Mouse (Mus musculus): ENCODE data around the gene Hexa. TPM values are rescaled to one million over a fixed set of nuclear protein-coding genes. Genes with fewer than 3 reads are reported as not detected.

Hexa gene
- polyA plus RNA-seq, 1 experiment: 81.2 TPM

DNA sequence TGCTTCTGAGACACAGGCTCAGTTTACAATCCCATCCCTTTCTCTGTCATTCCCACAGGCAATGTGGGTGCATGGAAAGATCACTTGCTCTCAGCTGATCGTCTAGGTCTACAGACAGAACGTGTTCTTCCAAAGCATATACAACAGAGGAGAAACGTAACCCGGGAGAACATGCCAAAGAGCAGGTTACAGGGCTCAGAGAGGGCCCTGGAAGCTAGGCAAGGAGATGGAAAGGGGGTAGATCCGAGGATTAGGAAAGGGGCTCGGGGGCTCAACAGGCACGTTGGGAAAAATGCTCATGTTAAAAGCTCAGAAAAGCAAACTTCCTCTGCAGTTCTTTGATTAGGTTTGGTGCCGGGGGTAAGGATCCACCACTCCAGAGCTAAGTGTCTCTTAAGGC is 62.3 kb downstream of the Hexa start:
- H3K4me1 ChIP-seq (ENCODE audit: control insufficient read depth, insufficient read depth, insufficient read length, low read length): peaks cover 9% of the 10 kb centered on the region
- H3K27ac ChIP-seq (ENCODE audit: insufficient read depth, low read depth, low read length): no peak overlapping the region
- no peak overlapping the region for H3K4me3 ChIP-seq (ENCODE audit: low read depth, low read length)
- WGBS: 65% methylated on average over 8 of the region's 8 CpGs
- H3K27me3 ChIP-seq (ENCODE audit: control insufficient read depth, insufficient read depth, low read length): no peaks in the 10 kb centered on the region
- no peaks in the 10 kb centered on the region for H3K36me3 ChIP-seq (ENCODE audit: control insufficient read depth, insufficient read depth, low read length)
- TF ChIP-seq CTCF (IDR thresholded peaks at IDR 0.05; ENCODE audit: extremely low read depth, insufficient read length, insufficient replicate concordance, low read depth, low read length) (no peak), POLR2A (IDR thresholded peaks at IDR 0.05; ENCODE audit: low read depth, low read length) (no peak)

DNA sequence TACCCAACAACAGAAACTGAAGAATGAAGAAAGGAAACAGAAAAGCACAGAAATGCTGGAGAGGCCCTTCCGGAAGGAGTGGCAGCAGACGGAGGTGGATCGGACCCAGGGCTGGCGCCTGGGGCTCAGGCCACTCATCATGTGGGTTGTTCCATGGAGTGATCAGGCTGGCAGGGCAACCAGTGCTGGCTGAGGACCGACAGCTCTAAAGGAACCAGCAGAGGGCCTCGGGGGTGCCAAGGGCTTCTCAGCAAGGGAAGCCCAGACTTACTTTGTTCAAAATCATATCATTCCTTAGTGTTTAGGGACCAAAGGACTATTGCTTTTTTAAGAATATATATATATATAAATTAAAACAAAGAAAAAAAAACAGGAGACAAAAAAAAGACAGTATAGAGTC is 66.6 kb downstream of the Hexa start:
- Histone ChIP-seq H3K27me3 (ENCODE audit: control insufficient read depth, insufficient read depth, low read length) (no peaks in the 10 kb centered on the region), H3K4me3 (ENCODE audit: low read depth, low read length) (no peak overlapping the region), H3K36me3 (ENCODE audit: control insufficient read depth, insufficient read depth, low read length) (no peaks in the 10 kb centered on the region), H3K27ac (ENCODE audit: insufficient read depth, low read depth, low read length) (no peak overlapping the region), H3K4me1 (ENCODE audit: control insufficient read depth, insufficient read depth, insufficient read length, low read length) (peaks cover 14% of the 10 kb centered on the region)
- WGBS: 61% methylated on average over 6 of the region's 6 CpGs
- TF ChIP-seq CTCF (IDR thresholded peaks at IDR 0.05; ENCODE audit: extremely low read depth, insufficient read length, insufficient replicate concordance, low read depth, low read length): no peak

DNA sequence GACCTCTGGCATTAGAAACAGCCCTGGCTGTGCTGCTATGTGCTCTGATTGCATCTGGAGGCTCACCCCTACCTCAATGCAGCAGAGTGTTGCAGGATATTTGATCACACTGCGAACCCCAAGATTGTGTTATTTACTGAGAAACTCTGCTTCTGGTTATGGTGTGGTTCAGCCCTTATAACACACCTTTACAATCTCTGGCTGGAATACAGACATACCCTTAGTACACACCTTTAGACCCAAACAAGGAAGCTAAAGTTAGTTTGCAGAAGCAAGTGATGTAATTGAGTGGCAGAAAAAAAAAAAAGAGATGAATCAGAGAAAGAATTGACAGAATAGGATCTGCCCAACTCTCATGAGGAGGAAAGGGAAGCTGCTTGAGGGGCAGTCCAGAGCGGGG is 71.6 kb downstream of the Hexa start:
- TF ChIP-seq POLR2A (IDR thresholded peaks at IDR 0.05; ENCODE audit: low read depth, low read length) (no peak), CTCF (IDR thresholded peaks at IDR 0.05; ENCODE audit: extremely low read depth, insufficient read length, insufficient replicate concordance, low read depth, low read length) (no peak)
- H3K36me3 ChIP-seq (ENCODE audit: control insufficient read depth, insufficient read depth, low read length): no peaks in the 10 kb centered on the region
- WGBS: 47% methylated on average over 2 of the region's 2 CpGs
- H3K4me1 ChIP-seq (ENCODE audit: control insufficient read depth, insufficient read depth, insufficient read length, low read length): peaks cover 5% of the 10 kb centered on the region; the same call in 1 of the 2 replicates
- no peaks in the 10 kb centered on the region for H3K27me3 ChIP-seq (ENCODE audit: control insufficient read depth, insufficient read depth, low read length)
- no peak overlapping the region for H3K4me3 ChIP-seq (ENCODE audit: low read depth, low read length)
- H3K27ac ChIP-seq (ENCODE audit: insufficient read depth, low read depth, low read length): no peak overlapping the region

Other genes with a start within 250 kb of the Hexa start
- 5.7 and 7.5 TPM in 2 replicates for gene Adpgk, start 248.0 kb upstream of the Hexa start, polyA plus RNA-seq (2012; rRNA removed)
- gene Bbs4, start 186.0 kb upstream of the Hexa start, polyA plus RNA-seq (2012; rRNA removed): 0.41 and 0.63 TPM in 2 replicates
- gene Arih1, start 52.9 kb upstream of the Hexa start, polyA plus RNA-seq (2012; rRNA removed): 8.6 and 22.1 TPM in 2 replicates
- gene Tmem202, start 307 bp downstream of the Hexa start, polyA plus RNA-seq (2012; rRNA removed): 0.34 TPM in 1 of 2 replicates, not detected in the other
- 0.79 and 1.2 TPM in 2 replicates for gene Celf6, start 38.4 kb downstream of the Hexa start, polyA plus RNA-seq (2012; rRNA removed)
- 5.7 and 12.1 TPM in 2 replicates for gene Parp6, start 77.7 kb downstream of the Hexa start, polyA plus RNA-seq (2012; rRNA removed)
- 513 and 1,082 TPM in 2 replicates for gene Pkm, start 116.8 kb downstream of the Hexa start, polyA plus RNA-seq (2012; rRNA removed)
- gene Gramd2, start 140.6 kb downstream of the Hexa start, polyA plus RNA-seq (2012; rRNA removed): 4.6 and 6.4 TPM in 2 replicates
- gene Senp8, start 211.2 kb downstream of the Hexa start, polyA plus RNA-seq (2012; rRNA removed): 0.75 and 1.5 TPM in 2 replicates
- 0.08 and 0.37 TPM in 2 replicates for gene Myo9a, start 211.4 kb downstream of the Hexa start, polyA plus RNA-seq (2012; rRNA removed)